Mouse (Mus musculus): ENCODE measurements around the gene Ripk1.
A peak's percentile ranks its signal among the peaks of the same experiment; 100 is the strongest.
"Not testable (repeated sequence)": the region's sequence is repeated elsewhere in the genome, so short reads cannot be mapped to it uniquely, and the experiment has no call there.

Gene Ripk1

GRCm38 (mm10) chr13:34075893-34076292, 73.7 kb downstream of the Ripk1 start:
- DNase-seq (ENCODE audit: low read depth in 2 of 2, low spot score in 2 of 2) = not testable (repeated sequence)

- DNase-seq (ENCODE audit: low read depth in 2 of 2, low spot score in 2 of 2) = no peak
These were observed 74.7 kb downstream of the Ripk1 start for GRCm38 (mm10) chr13:34076561-34077491.

DNA sequence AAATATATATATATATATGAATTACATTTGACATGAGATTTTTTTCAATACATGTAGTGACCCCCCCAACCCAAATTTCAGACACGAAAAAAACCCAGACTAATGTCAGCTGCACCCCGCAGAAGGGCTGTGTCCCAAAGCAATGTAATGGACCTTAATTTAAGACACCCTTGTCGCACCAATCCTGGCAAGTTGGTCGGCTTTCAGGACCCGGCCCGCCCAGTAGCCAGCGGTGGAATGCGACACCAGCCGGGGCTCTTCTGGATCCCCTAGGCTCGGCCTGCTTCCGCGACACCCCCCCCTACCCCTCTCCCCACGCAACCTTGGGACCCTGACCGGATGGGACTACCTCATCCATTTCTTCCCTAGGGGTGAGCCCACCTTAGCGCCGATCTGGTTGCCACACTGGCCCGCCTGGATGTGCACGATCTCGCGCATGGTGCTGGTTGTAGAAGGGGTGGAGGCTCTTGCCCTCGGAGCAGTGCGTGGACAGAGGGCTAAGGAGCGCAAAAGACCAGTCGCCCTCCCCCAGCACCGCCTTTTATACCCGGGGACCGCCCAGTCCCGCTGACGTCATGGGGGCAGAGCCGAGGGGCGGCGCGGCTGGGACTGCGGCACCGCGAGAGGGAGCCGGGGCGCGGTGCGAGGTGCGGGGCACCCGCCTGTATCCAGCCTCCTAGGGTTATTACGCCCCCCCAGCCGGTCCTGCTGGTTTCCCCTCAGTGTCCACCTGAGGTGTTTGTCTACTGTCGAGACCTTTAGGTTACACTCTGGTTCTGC, 75.5 kb downstream of the Ripk1 start, which contains the start of gene Tubb2a:
TSS of gene Tubb2a (minus strand) at position 516 of the 780 bp plus-strand sequence.
- peak; percentile 86 to 88 for DNase-seq (ENCODE audit: low read depth in 2 of 2, low spot score in 2 of 2)

- no peak for DNase-seq (ENCODE audit: low read depth in 2 of 2, low spot score in 2 of 2)
These were observed 76.5 kb downstream of the Ripk1 start for GRCm38 (mm10) chr13:34078500-34079280.

DNA sequence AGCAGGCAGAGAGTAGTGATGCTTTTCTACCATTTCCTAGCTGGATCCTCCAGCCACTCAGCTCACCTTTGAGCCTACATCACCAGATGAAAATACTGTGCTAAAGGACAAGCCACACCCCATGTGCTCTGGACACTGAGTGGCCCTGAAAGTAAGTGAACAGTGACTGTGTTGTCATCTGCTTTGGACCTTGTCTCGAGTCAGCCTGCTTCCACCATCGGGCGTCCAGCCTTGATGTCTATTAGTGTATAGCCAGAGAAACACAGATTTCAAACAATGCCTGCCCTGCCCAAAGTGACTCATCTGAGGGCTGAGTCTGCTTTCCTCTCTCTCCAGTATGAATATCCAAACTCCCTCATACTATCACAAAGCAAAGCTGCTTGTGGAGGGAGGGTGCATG, 77.6 kb downstream of the Ripk1 start:
- DNase-seq (ENCODE audit: low read depth in 2 of 2, low spot score in 2 of 2) = no peak

GRCm38 (mm10) chr13:34081926-34082325, 79.8 kb downstream of the Ripk1 start:
- DNase-seq (ENCODE audit: low read depth in 2 of 2, low spot score in 2 of 2) = no peak

DNA sequence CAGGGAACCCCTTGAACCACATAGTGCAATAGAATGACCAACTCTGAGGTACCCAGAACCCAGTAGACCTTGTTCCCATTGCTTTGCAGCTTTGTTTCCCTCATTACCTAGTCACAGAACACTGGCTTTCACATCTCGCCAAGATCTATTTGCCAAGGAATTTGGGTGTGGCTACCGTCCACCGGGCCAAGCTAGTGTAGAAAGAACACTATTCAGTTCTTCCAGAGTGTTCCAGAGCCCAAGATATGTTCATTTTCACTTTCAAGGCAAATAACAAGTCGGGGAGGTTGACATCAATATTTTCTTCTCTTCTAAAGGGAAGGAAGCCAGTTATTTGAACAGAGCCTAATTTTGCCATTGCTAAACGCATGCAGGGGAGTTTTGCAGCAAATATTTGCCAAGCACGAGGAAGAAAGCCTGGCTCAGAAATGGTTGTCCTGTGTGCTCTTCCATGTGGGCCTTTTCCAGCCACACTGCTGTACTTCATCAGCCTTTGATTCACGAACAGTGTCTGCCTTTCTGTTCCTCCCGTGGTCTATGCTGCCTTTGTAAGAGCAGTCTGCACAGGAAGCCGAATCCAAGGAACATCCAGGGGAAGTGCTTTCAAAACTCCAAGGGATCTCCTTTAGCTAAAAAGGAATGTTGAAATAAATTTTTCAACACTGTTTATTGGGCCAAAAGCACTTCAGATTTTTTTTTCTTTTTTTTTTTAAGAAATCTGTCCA, 82.0 kb downstream of the Ripk1 start:
- DNase-seq (ENCODE audit: low read depth in 2 of 2, low spot score in 2 of 2) = no peak

Measured in CD8-positive naive resting alpha-beta T cell, adult 2 months (primary cell).